Mouse (Mus musculus): Measurements from ENCODE around the gene Pa2g4. TPM values are rescaled to one million over a fixed set of nuclear protein-coding genes. Genes with fewer than 3 reads are reported as not detected.

Gene Pa2g4
- polyA plus RNA-seq, 1 experiment, result 69.2 TPM

- Histone ChIP-seq H3K27me3 (ENCODE audit: control insufficient read depth, insufficient read depth, low read length) (no peaks in the 10 kb centered on the region), H3K4me1 (ENCODE audit: control insufficient read depth, insufficient read depth, low read length) (peaks cover 3% of the 10 kb centered on the region; the same call in 1 of the 2 replicates), H3K27ac (ENCODE audit: insufficient read depth, low read length) (no peak overlapping the region), H3K4me3 (replicated peaks; ENCODE audit: insufficient read depth, low read depth, low read length) (no peak overlapping the region)
- 94% methylated on average over 15 of the region's 15 CpGs for WGBS
- DNase-seq, result no peak
- TF ChIP-seq POLR2A (IDR thresholded peaks at IDR 0.05; ENCODE audit: borderline replicate concordance, insufficient read depth, low read length), result no peak
- TF ChIP-seq CTCF (IDR thresholded peaks at IDR 0.05; ENCODE audit: borderline replicate concordance, insufficient read depth, low read depth, low read length), result no peak
These were observed 21.6 kb downstream of the Pa2g4 start for GRCm38 (mm10) chr10:128544151-128544657.

DNA sequence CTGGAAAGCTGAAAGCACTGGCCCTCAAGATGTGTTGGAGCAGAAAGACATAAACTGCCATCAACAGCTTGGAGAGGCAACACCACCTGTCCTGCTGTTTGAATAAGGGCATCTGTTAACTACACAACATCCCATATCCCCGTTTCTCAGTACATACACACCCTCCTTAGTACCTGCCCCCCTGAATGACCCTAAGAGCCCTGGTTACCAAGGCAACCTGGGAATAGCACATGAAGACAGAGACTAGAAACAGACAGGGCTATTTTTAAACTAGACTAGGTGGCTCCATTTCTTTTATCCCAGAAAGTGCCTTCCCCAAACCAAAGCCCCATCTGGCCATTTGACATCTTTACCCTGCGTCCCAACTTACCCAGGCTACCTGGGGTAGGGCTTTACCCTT, 22.7 kb downstream of the Pa2g4 start:
- H3K4me3 ChIP-seq (replicated peaks; ENCODE audit: insufficient read depth, low read depth, low read length), result no peak overlapping the region
- WGBS, result 62% methylated on average over 2 of the region's 2 CpGs
- no peaks in the 10 kb centered on the region for H3K27me3 ChIP-seq (ENCODE audit: control insufficient read depth, insufficient read depth, low read length)
- TF ChIP-seq CTCF (IDR thresholded peaks at IDR 0.05; ENCODE audit: borderline replicate concordance, insufficient read depth, low read depth, low read length), result no peak
- no peak for TF ChIP-seq POLR2A (IDR thresholded peaks at IDR 0.05; ENCODE audit: borderline replicate concordance, insufficient read depth, low read length)
- peaks cover 3% of the 10 kb centered on the region; the same call in 1 of the 2 replicates for H3K4me1 ChIP-seq (ENCODE audit: control insufficient read depth, insufficient read depth, low read length)
- DNase-seq, result no peak
- no peak overlapping the region for H3K27ac ChIP-seq (ENCODE audit: insufficient read depth, low read length)

- H3K4me1 ChIP-seq (ENCODE audit: control insufficient read depth, insufficient read depth, low read length), result peaks cover 3% of the 10 kb centered on the region; the same call in 1 of the 2 replicates
- no peaks in the 10 kb centered on the region for H3K27me3 ChIP-seq (ENCODE audit: control insufficient read depth, insufficient read depth, low read length)
- no peak overlapping the region for H3K4me3 ChIP-seq (replicated peaks; ENCODE audit: insufficient read depth, low read depth, low read length)
- TF ChIP-seq POLR2A (IDR thresholded peaks at IDR 0.05; ENCODE audit: borderline replicate concordance, insufficient read depth, low read length) (no peak), CTCF (IDR thresholded peaks at IDR 0.05; ENCODE audit: borderline replicate concordance, insufficient read depth, low read depth, low read length) (no peak)
- no peak overlapping the region for H3K27ac ChIP-seq (ENCODE audit: insufficient read depth, low read length)
- DNase-seq, result no peak
- 100% methylated on average over 1 of the region's 1 CpGs for WGBS
These were observed 27.4 kb downstream of the Pa2g4 start for GRCm38 (mm10) chr10:128538340-128538870.

DNA sequence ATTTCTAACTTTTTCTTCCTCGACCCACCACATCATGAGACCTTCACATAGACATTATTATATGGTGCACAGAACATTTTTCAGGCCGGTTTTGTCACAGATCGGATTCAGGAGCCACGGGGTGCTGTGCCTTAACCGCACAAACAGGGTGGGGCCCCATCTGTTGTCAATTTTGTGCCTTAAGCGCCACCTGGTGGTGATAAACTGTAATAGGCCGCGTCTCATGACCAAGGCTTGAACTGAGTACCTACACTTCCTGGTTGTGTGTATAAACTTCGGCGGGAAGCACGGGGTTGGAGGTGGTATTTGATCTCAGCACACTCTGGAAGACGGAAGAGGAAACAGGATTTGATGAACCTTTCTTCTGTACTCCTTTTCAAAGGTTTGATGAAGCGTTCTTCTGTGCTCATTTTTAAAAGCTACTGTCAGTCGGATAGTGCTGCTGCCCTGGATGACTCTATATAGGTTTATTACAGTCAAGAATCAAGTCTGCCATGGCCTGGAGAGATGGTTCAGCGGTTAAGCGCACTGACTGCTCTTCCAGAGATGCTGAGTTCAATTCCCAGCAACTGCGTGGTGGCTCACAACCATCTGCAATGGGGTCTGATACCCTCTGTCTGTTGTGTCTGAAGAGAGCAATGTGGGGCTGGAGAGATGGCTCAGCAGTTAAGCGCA, 29.4 kb downstream of the Pa2g4 start:
- peak overlapping the region; percentile 17 for H3K4me3 ChIP-seq (replicated peaks; ENCODE audit: insufficient read depth, low read depth, low read length)
- peak overlapping the region; percentile 29; the same call in 1 of the 2 replicates for H3K27ac ChIP-seq (ENCODE audit: insufficient read depth, low read length)
- WGBS, result 11% methylated on average over 18 of the region's 18 CpGs
- no peak for TF ChIP-seq POLR2A (IDR thresholded peaks at IDR 0.05; ENCODE audit: borderline replicate concordance, insufficient read depth, low read length)
- TF ChIP-seq CTCF (IDR thresholded peaks at IDR 0.05; ENCODE audit: borderline replicate concordance, insufficient read depth, low read depth, low read length), result peak; percentile 88
- DNase-seq, result peak; percentile 89 to 92
- H3K4me1 ChIP-seq (ENCODE audit: control insufficient read depth, insufficient read depth, low read length), result peaks cover 3% of the 10 kb centered on the region; the same call in 1 of the 2 replicates
- H3K27me3 ChIP-seq (ENCODE audit: control insufficient read depth, insufficient read depth, low read length), result no peaks in the 10 kb centered on the region

- H3K27ac ChIP-seq (ENCODE audit: insufficient read depth, low read length), result peak overlapping the region; percentile 29; the same call in 1 of the 2 replicates
- peak overlapping the region; percentile 17 for H3K4me3 ChIP-seq (replicated peaks; ENCODE audit: insufficient read depth, low read depth, low read length)
- no peak for TF ChIP-seq CTCF (IDR thresholded peaks at IDR 0.05; ENCODE audit: borderline replicate concordance, insufficient read depth, low read depth, low read length)
- TF ChIP-seq POLR2A (IDR thresholded peaks at IDR 0.05; ENCODE audit: borderline replicate concordance, insufficient read depth, low read length), result no peak
- H3K4me1 ChIP-seq (ENCODE audit: control insufficient read depth, insufficient read depth, low read length), result peaks cover 3% of the 10 kb centered on the region; the same call in 1 of the 2 replicates
- DNase-seq, result no peak
- no peaks in the 10 kb centered on the region for H3K27me3 ChIP-seq (ENCODE audit: control insufficient read depth, insufficient read depth, low read length)
- WGBS, result 71% methylated on average over 4 of the region's 4 CpGs
These were observed 30.0 kb downstream of the Pa2g4 start for GRCm38 (mm10) chr10:128535624-128536265.

DNA sequence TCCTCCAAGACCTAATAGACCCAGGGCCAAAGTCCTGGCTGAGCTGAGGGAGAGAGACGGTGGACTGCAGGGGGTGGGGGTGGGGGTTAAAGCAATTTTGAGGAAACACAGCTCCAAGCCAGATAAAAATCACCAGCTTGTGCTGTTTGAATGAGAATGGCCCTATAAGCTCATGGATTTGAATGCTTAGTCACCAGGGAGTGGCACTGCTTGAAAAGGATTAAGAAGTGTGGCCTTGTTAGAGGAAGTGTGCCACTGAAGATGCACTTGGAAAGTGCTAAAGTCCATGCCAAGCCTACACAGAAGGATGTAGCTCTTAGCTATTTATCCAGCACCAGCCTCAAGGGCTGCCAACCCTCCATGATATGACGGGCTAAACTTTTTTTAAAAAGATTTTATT, 30.6 kb downstream of the Pa2g4 start:
- DNase-seq, result no peak
- TF ChIP-seq CTCF (IDR thresholded peaks at IDR 0.05; ENCODE audit: borderline replicate concordance, insufficient read depth, low read depth, low read length), result no peak
- TF ChIP-seq POLR2A (IDR thresholded peaks at IDR 0.05; ENCODE audit: borderline replicate concordance, insufficient read depth, low read length), result no peak
- H3K27me3 ChIP-seq (ENCODE audit: control insufficient read depth, insufficient read depth, low read length), result no peaks in the 10 kb centered on the region
- no peak overlapping the region for H3K4me3 ChIP-seq (replicated peaks; ENCODE audit: insufficient read depth, low read depth, low read length)
- 89% methylated on average over 2 of the region's 2 CpGs for WGBS
- H3K27ac ChIP-seq (ENCODE audit: insufficient read depth, low read length), result no peak overlapping the region
- H3K4me1 ChIP-seq (ENCODE audit: control insufficient read depth, insufficient read depth, low read length), result peaks cover 3% of the 10 kb centered on the region; the same call in 1 of the 2 replicates

DNA sequence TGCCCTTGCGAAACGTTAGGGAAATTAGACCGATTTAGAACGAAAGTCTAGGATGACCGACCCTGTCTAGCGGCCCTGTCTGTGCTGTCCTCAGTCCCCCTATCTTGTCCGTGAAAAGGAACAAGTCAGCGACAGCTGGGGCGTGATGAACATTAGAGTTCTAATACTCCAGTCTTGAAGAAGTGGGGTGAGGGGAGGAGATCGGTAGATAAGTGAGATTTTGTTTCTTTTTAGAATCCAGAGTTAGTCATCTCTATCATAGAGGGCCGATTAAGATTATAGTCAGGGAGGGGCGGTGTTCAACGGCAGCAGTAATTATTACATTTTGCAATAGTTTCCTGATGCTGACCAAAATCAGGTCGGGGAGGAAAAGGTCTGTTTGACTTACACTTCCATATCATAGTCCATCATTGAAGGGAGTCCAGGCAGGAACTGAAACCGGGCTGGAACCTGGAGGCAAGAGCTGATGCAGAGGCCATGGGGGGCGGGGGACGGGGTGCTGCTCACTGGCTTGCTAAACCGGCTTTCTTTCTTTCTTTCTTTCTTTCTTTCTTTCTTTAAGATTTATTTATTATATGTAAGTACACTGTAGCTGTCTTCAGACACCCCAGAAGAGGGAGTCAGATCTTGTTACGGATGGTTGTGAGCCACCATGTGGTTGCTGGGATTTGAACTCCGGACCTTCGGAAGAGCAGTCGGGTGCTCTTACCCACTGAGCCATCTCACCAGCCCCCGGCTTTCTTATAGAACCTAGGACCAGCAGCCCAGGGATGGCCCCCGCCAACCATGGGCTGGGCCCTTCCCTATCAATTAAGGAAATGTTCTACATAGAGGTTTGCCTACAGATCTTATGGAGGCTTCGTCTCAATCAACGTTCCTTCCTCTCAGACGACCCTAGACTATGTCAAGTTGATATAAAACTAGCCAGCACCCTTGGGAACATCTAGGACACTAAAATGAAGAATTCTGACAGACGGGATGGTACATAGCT, 39.1 kb downstream of the Pa2g4 start:
- DNase-seq, result no peak
- Histone ChIP-seq H3K27me3 (ENCODE audit: control insufficient read depth, insufficient read depth, low read length) (no peaks in the 10 kb centered on the region), H3K4me1 (ENCODE audit: control insufficient read depth, insufficient read depth, low read length) (peaks cover 7% of the 10 kb centered on the region; the same call in 1 of the 2 replicates), H3K4me3 (replicated peaks; ENCODE audit: insufficient read depth, low read depth, low read length) (peak overlapping the region; percentile 71), H3K27ac (ENCODE audit: insufficient read depth, low read length) (no peak overlapping the region)
- no peak for TF ChIP-seq CTCF (IDR thresholded peaks at IDR 0.05; ENCODE audit: borderline replicate concordance, insufficient read depth, low read depth, low read length)
- TF ChIP-seq POLR2A (IDR thresholded peaks at IDR 0.05; ENCODE audit: borderline replicate concordance, insufficient read depth, low read length), result no peak
- 32% methylated on average over 28 of the region's 28 CpGs for WGBS

Measured in cerebellum, adult 2 months (tissue).